Mouse (Mus musculus): ENCODE data around the gene Adamts9. TPM values are rescaled to one million over a fixed set of nuclear protein-coding genes. Genes with fewer than 3 reads are reported as not detected.

Adamts9 gene
- total and polyA plus RNA-seq, 2 experiments, result 0.43 to 2.1 TPM

GRCm38 (mm10) chr6:92857761-92858160, 85.5 kb downstream of the Adamts9 start:
- Histone ChIP-seq H3K9ac (ENCODE audit: low read depth, low read length) (no peak overlapping the region), H3K36me3 (ENCODE audit: control insufficient read depth, insufficient read depth, low read length) (no peaks in the 10 kb centered on the region), H3K4me3 (ENCODE audit: insufficient read depth, low read depth, low read length) (no peak overlapping the region), H3K79me2 (ENCODE audit: control insufficient read depth, insufficient read depth, low read length) (no peaks in the 10 kb centered on the region), H3K27ac (replicated peaks; ENCODE audit: insufficient read depth, low read depth, low read length) (no peak overlapping the region), H3K27me3 (ENCODE audit: control insufficient read depth, insufficient read depth, low read length) (no peaks in the 10 kb centered on the region; the same call in 1 of the 2 replicates), H3K4me1 (ENCODE audit: control insufficient read depth, insufficient read depth, low read length) (no peaks in the 10 kb centered on the region)
- no peak for DNase-seq (ENCODE audit: extremely low read depth, low read depth, low spot score)
- TF ChIP-seq POLR2A (IDR thresholded peaks at IDR 0.05; ENCODE audit: extremely low read depth, insufficient read depth, low read length) (no peak), CTCF (IDR thresholded peaks at IDR 0.05; ENCODE audit: low read depth, low read length) (no peak)
- WGBS, result 91% methylated on average over 13 of the region's 13 CpGs

GRCm38 (mm10) chr6:92854873-92855272, 88.4 kb downstream of the Adamts9 start:
- DNase-seq (ENCODE audit: extremely low read depth, low read depth, low spot score), result no peak
- H3K79me2 ChIP-seq (ENCODE audit: control insufficient read depth, insufficient read depth, low read length), result no peaks in the 10 kb centered on the region
- no peak overlapping the region for H3K27ac ChIP-seq (replicated peaks; ENCODE audit: insufficient read depth, low read depth, low read length)
- H3K27me3 ChIP-seq (ENCODE audit: control insufficient read depth, insufficient read depth, low read length), result no peaks in the 10 kb centered on the region; the same call in 1 of the 2 replicates
- no peak overlapping the region for H3K4me3 ChIP-seq (ENCODE audit: insufficient read depth, low read depth, low read length)
- no peaks in the 10 kb centered on the region for H3K36me3 ChIP-seq (ENCODE audit: control insufficient read depth, insufficient read depth, low read length)
- TF ChIP-seq POLR2A (IDR thresholded peaks at IDR 0.05; ENCODE audit: extremely low read depth, insufficient read depth, low read length) (no peak), CTCF (IDR thresholded peaks at IDR 0.05; ENCODE audit: low read depth, low read length) (no peak)
- H3K4me1 ChIP-seq (ENCODE audit: control insufficient read depth, insufficient read depth, low read length), result no peaks in the 10 kb centered on the region
- H3K9ac ChIP-seq (ENCODE audit: low read depth, low read length), result no peak overlapping the region
- WGBS, result 78% methylated on average over 4 of the region's 4 CpGs

GRCm38 (mm10) chr6:92850250-92850649, 93.0 kb downstream of the Adamts9 start:
- H3K27ac ChIP-seq (replicated peaks; ENCODE audit: insufficient read depth, low read depth, low read length), result no peak overlapping the region
- no peaks in the 10 kb centered on the region for H3K27me3 ChIP-seq (ENCODE audit: control insufficient read depth, insufficient read depth, low read length)
- no peaks in the 10 kb centered on the region for H3K4me1 ChIP-seq (ENCODE audit: control insufficient read depth, insufficient read depth, low read length)
- WGBS, result 60% methylated on average over 5 of the region's 5 CpGs
- peak; percentile 57 for DNase-seq (ENCODE audit: extremely low read depth, low read depth, low spot score)
- H3K79me2 ChIP-seq (ENCODE audit: control insufficient read depth, insufficient read depth, low read length), result no peaks in the 10 kb centered on the region
- no peak overlapping the region for H3K9ac ChIP-seq (ENCODE audit: low read depth, low read length)
- no peak overlapping the region for H3K4me3 ChIP-seq (ENCODE audit: insufficient read depth, low read depth, low read length)
- H3K36me3 ChIP-seq (ENCODE audit: control insufficient read depth, insufficient read depth, low read length), result no peaks in the 10 kb centered on the region; the same call in 1 of the 2 replicates
- TF ChIP-seq POLR2A (IDR thresholded peaks at IDR 0.05; ENCODE audit: extremely low read depth, insufficient read depth, low read length), result no peak
- TF ChIP-seq CTCF (IDR thresholded peaks at IDR 0.05; ENCODE audit: low read depth, low read length), result no peak

- TF ChIP-seq CTCF (IDR thresholded peaks at IDR 0.05; ENCODE audit: low read depth, low read length), result no peak
- no peak for TF ChIP-seq POLR2A (IDR thresholded peaks at IDR 0.05; ENCODE audit: extremely low read depth, insufficient read depth, low read length)
- Histone ChIP-seq H3K4me3 (ENCODE audit: insufficient read depth, low read depth, low read length) (no peak overlapping the region), H3K4me1 (ENCODE audit: control insufficient read depth, insufficient read depth, low read length) (no peaks in the 10 kb centered on the region), H3K36me3 (ENCODE audit: control insufficient read depth, insufficient read depth, low read length) (no peaks in the 10 kb centered on the region; the same call in 1 of the 2 replicates), H3K9ac (ENCODE audit: low read depth, low read length) (no peak overlapping the region), H3K27ac (replicated peaks; ENCODE audit: insufficient read depth, low read depth, low read length) (no peak overlapping the region), H3K79me2 (ENCODE audit: control insufficient read depth, insufficient read depth, low read length) (no peaks in the 10 kb centered on the region), H3K27me3 (ENCODE audit: control insufficient read depth, insufficient read depth, low read length) (no peaks in the 10 kb centered on the region)
- WGBS, result 89% methylated on average over 9 of the region's 9 CpGs
- no peak for DNase-seq (ENCODE audit: extremely low read depth, low read depth, low spot score)
Measured at GRCm38 (mm10) chr6:92849208-92849607, 94.1 kb downstream of the Adamts9 start.

- TF ChIP-seq POLR2A (IDR thresholded peaks at IDR 0.05; ENCODE audit: extremely low read depth, insufficient read depth, low read length) (no peak), CTCF (IDR thresholded peaks at IDR 0.05; ENCODE audit: low read depth, low read length) (no peak)
- no peaks in the 10 kb centered on the region for H3K27me3 ChIP-seq (ENCODE audit: control insufficient read depth, insufficient read depth, low read length)
Measured at GRCm38 (mm10) chr6:92846614-92847013, 96.7 kb downstream of the Adamts9 start.

DNA sequence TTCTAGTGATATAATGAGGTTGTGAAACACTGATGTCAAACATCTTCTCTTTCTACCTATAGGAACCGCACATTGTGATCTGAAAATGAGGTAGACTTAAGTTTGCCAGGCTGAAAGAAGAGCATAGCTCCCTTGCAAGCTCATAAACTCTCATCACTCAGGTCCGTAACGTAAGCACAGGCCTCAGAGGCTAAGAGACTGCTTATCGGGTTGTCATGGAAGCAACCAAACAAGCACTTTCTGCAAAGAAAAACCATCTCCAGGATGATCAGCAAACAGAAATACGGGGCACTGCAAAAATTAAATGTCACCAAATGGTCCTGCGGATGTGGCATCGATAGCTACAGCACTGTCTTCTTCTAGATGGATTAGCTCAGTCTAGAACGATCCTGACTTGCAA, 97.4 kb downstream of the Adamts9 start:
- Histone ChIP-seq H3K79me2 (ENCODE audit: control insufficient read depth, insufficient read depth, low read length) (no peaks in the 10 kb centered on the region), H3K4me3 (ENCODE audit: insufficient read depth, low read depth, low read length) (no peak overlapping the region), H3K4me1 (ENCODE audit: control insufficient read depth, insufficient read depth, low read length) (no peaks in the 10 kb centered on the region), H3K9ac (ENCODE audit: low read depth, low read length) (no peak overlapping the region), H3K27me3 (ENCODE audit: control insufficient read depth, insufficient read depth, low read length) (no peaks in the 10 kb centered on the region), H3K36me3 (ENCODE audit: control insufficient read depth, insufficient read depth, low read length) (no peaks in the 10 kb centered on the region; the same call in 1 of the 2 replicates), H3K27ac (replicated peaks; ENCODE audit: insufficient read depth, low read depth, low read length) (no peak overlapping the region)
- no peak for DNase-seq (ENCODE audit: extremely low read depth, low read depth, low spot score)
- 75% methylated on average over 8 of the region's 8 CpGs for WGBS
- no peak for TF ChIP-seq POLR2A (IDR thresholded peaks at IDR 0.05; ENCODE audit: extremely low read depth, insufficient read depth, low read length)
- no peak for TF ChIP-seq CTCF (IDR thresholded peaks at IDR 0.05; ENCODE audit: low read depth, low read length)

More at GRCm38 (mm10) chr6:92846614-92847013, 96.7 kb downstream of the Adamts9 start:
- Histone ChIP-seq H3K9ac (ENCODE audit: low read depth, low read length) (no peak overlapping the region), H3K79me2 (ENCODE audit: control insufficient read depth, insufficient read depth, low read length) (no peaks in the 10 kb centered on the region), H3K27ac (replicated peaks; ENCODE audit: insufficient read depth, low read depth, low read length) (no peak overlapping the region), H3K36me3 (ENCODE audit: control insufficient read depth, insufficient read depth, low read length) (no peaks in the 10 kb centered on the region; the same call in 1 of the 2 replicates), H3K4me1 (ENCODE audit: control insufficient read depth, insufficient read depth, low read length) (no peaks in the 10 kb centered on the region), H3K4me3 (ENCODE audit: insufficient read depth, low read depth, low read length) (no peak overlapping the region)
- WGBS, result 69% methylated on average over 4 of the region's 4 CpGs
- DNase-seq (ENCODE audit: extremely low read depth, low read depth, low spot score), result no peak
